9 mouse cellular contexts compared by ENCODE assay signal in the genomic region with DNA sequence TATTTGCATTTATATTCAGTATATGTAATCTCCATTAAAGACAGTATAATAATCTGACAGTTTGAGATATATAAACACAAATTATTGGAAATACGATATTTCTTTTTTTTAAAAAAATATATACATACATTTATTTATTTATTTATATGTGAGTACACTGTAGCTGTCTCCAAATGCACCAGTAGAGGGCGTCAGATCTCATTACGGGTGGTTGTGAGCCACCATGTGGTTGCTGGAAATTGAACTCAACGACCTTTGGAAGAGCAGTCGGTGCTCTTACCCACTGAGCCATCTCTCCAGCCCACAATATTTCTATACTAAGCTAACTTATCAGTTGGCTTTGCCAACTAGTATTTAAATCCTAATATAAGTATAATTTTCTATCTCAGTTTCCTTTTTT. TPM values are rescaled to one million over a fixed set of nuclear protein-coding genes. Genes with fewer than 3 reads are reported as not detected.
DNase-seq lines count a peak whose midpoint lies in the region; ATAC-seq and TF ChIP-seq lines count a peak whose summit lies in the region.
"Had no signal": no experiment of that assay in that cellular context is flagged by ENCODE, and none has a peak within 500 bp of the region (broad histone marks: within the 10 kb centered on the region; RNA-seq: fewer than 3 reads in every experiment).

No protein-coding gene starts in this region.

- no peak overlapping the region for H3K27ac ChIP-seq in hindbrain, postnatal 0 days
- H3K27ac ChIP-seq in hindbrain, embryonic 10.5 days, result no peak overlapping the region
- H3K27ac ChIP-seq: neural tube, embryonic 13.5 days had no signal

- no peaks in the 10 kb centered on the region for H3K27me3 ChIP-seq in hindbrain, postnatal 0 days (ENCODE audit: insufficient read depth, low read length)
- no peaks in the 10 kb centered on the region for H3K27me3 ChIP-seq in hindbrain, embryonic 10.5 days (ENCODE audit: insufficient read depth, poor library complexity, severe bottlenecking)
- no peaks in the 10 kb centered on the region for H3K27me3 ChIP-seq in E14TG2a.4 (ENCODE audit: insufficient read depth, low read length)
- H3K27me3 ChIP-seq: neural tube, embryonic 13.5 days had no signal

- ATAC-seq in hindbrain, postnatal 0 days, result no peak
- no peak for ATAC-seq in megakaryocyte progenitor cell, adult 5-6 weeks (replicated peaks; ENCODE audit: poor library complexity)

- H3K36me3 ChIP-seq in hindbrain, postnatal 0 days (ENCODE audit: insufficient read depth, low read length), result peaks cover 38% of the 10 kb centered on the region
- peaks cover 97% of the 10 kb centered on the region for H3K36me3 ChIP-seq in hindbrain, embryonic 10.5 days
- peaks cover 82% of the 10 kb centered on the region for H3K36me3 ChIP-seq in E14TG2a.4 (ENCODE audit: insufficient read depth, low read length)

- H3K4me1 ChIP-seq in hindbrain, postnatal 0 days (ENCODE audit: insufficient read depth, low read length), result no peaks in the 10 kb centered on the region
- H3K4me1 ChIP-seq in hindbrain, embryonic 10.5 days (replicated peaks), result no peaks in the 10 kb centered on the region
- no peaks in the 10 kb centered on the region for H3K4me1 ChIP-seq in E14TG2a.4 (replicated peaks; ENCODE audit: low read depth, low read length)
- H3K4me1 ChIP-seq: neural tube, embryonic 13.5 days had no signal

- H3K4me3 ChIP-seq in hindbrain, postnatal 0 days (ENCODE audit: low read length), result no peak overlapping the region
- H3K4me3 ChIP-seq in hindbrain, embryonic 10.5 days, result no peak overlapping the region
- no peak overlapping the region for H3K4me3 ChIP-seq in E14TG2a.4 (replicated peaks; ENCODE audit: low read length)
- H3K4me3 ChIP-seq: neural tube, embryonic 13.5 days had no signal

- peak; percentile 49 for TF ChIP-seq CTCF in hindbrain, postnatal 0 days (IDR thresholded peaks at IDR 0.05; ENCODE audit: low read depth)
- TF ChIP-seq CTCF in E14TG2a.4 (conservative IDR thresholded peaks at IDR 0.05; ENCODE audit: low read length), result peak; percentile 20

- H3K4me2 ChIP-seq in hindbrain, postnatal 0 days (ENCODE audit: low read depth, low read length), result no peak overlapping the region
- H3K4me2 ChIP-seq: neural tube, embryonic 13.5 days had no signal

- DNase-seq in hindbrain, postnatal 0 days (ENCODE audit: low spot score), result peak; percentile 65
- DNase-seq in hindbrain, embryonic 10.5 days (ENCODE audit: low spot score), result no peak
- peak; percentile 40 for DNase-seq in adipocyte (ENCODE audit: low spot score)
- peak; percentile 49 for DNase-seq in lung, postnatal 14 days
- no peak for DNase-seq in layer of hippocampus, postnatal 36 days
- no peak for DNase-seq in urinary bladder, adult 18-20 months (ENCODE audit: low spot score in 2 of 2)

- WGBS in hindbrain, postnatal 0 days, result 54% methylated on average over 5 of the region's 5 CpGs
- WGBS in hindbrain, embryonic 10.5 days, result 60% methylated on average over 5 of the region's 5 CpGs

- no peak overlapping the region for H3K9ac ChIP-seq in hindbrain, postnatal 0 days (replicated peaks; ENCODE audit: low read length)
- H3K9ac ChIP-seq: neural tube, embryonic 13.5 days had no signal

- H3K9me3 ChIP-seq in hindbrain, postnatal 0 days (ENCODE audit: low read length), result no peaks in the 10 kb centered on the region
- H3K9me3 ChIP-seq in hindbrain, embryonic 10.5 days, result no peaks in the 10 kb centered on the region
- no peaks in the 10 kb centered on the region for H3K9me3 ChIP-seq in E14TG2a.4 (ENCODE audit: low read length)
- H3K9me3 ChIP-seq: neural tube, embryonic 13.5 days had no signal

RNA-seq across cellular contexts. Expression of a gene that starts 6.2 kb away (rescaled TPM):
- not detected in 2 replicates for total RNA-seq in hindbrain, postnatal 0 days (2014; rRNA removed)
- polyA plus RNA-seq in hindbrain, postnatal 0 days (2015; fragmentation: Nextera tagmentation; extraction: Ambion mirVana), result 12.8 and 14.8 TPM in 2 replicates
- polyA plus RNA-seq in hindbrain, embryonic 10.5 days (2016; fragmentation: Nextera tagmentation; extraction: Ambion mirVana), result 14.2 and 16.3 TPM in 2 replicates
- 10 to 100 TPM; 12.0 to 17.6 TPM for total RNA-seq in layer of hippocampus, postnatal 36 days (2021)
- total RNA-seq in megakaryocyte progenitor cell, adult 5-6 weeks (2015), result 1.5 and 4.2 TPM in 2 replicates
- not detected in 2 replicates for total RNA-seq in megakaryocyte progenitor cell, adult 5-6 weeks (2017)

RNA-seq across cellular contexts. Expression of a gene that starts 30.1 kb away (rescaled TPM):
- total RNA-seq in hindbrain, postnatal 0 days (2014; rRNA removed), result 95.3 and 109 TPM in 2 replicates
- polyA plus RNA-seq in hindbrain, postnatal 0 days (2015; fragmentation: Nextera tagmentation; extraction: Ambion mirVana), result 62.1 and 66.5 TPM in 2 replicates
- 83.4 and 93.6 TPM in 2 replicates for polyA plus RNA-seq in hindbrain, embryonic 10.5 days (2016; fragmentation: Nextera tagmentation; extraction: Ambion mirVana)
- total RNA-seq in layer of hippocampus, postnatal 36 days (2021), result 10 to 100 TPM; 54.9 to 60.0 TPM
- total RNA-seq in megakaryocyte progenitor cell, adult 5-6 weeks (2015), result 62.5 and 65.0 TPM in 2 replicates
- 67.8 and 69.3 TPM in 2 replicates for total RNA-seq in megakaryocyte progenitor cell, adult 5-6 weeks (2017)

RNA-seq across cellular contexts. Expression of a gene that starts 33.0 kb away (rescaled TPM):
- 11.1 and 12.8 TPM in 2 replicates for total RNA-seq in hindbrain, postnatal 0 days (2014; rRNA removed)
- polyA plus RNA-seq in hindbrain, postnatal 0 days (2015; fragmentation: Nextera tagmentation; extraction: Ambion mirVana), result 21.4 and 22.9 TPM in 2 replicates
- polyA plus RNA-seq in hindbrain, embryonic 10.5 days (2016; fragmentation: Nextera tagmentation; extraction: Ambion mirVana), result 19.7 and 20.8 TPM in 2 replicates
- 10 to 100 TPM; 37.3 to 39.2 TPM for total RNA-seq in layer of hippocampus, postnatal 36 days (2021)
- 6.4 and 8.7 TPM in 2 replicates for total RNA-seq in megakaryocyte progenitor cell, adult 5-6 weeks (2015)
- 13.4 and 13.5 TPM in 2 replicates for total RNA-seq in megakaryocyte progenitor cell, adult 5-6 weeks (2017)

Comparison
In these comparisons a context has a peak if more than half of its experiments do, and no peak if none do; other contexts are left out.
1. DNase-seq: peak in hindbrain, postnatal 0 days (single experiment), adipocyte (single experiment) and lung, postnatal 14 days (single experiment); none in hindbrain, embryonic 10.5 days (single experiment), layer of hippocampus, postnatal 36 days (0 of 2) and urinary bladder, adult 18-20 months (0 of 2).